Mouse (Mus musculus): Measurements from ENCODE around the gene Arglu1. TPM values are rescaled to one million over a fixed set of nuclear protein-coding genes. Genes with fewer than 3 reads are reported as not detected.

The Arglu1 gene
- polyA plus RNA-seq, 2 experiments = 146 to 197 TPM

GRCm38 (mm10) chr8:8639569-8640263, 50.6 kb downstream of the Arglu1 start:
- WGBS = 26% methylated on average over 8 of the region's 8 CpGs

DNA sequence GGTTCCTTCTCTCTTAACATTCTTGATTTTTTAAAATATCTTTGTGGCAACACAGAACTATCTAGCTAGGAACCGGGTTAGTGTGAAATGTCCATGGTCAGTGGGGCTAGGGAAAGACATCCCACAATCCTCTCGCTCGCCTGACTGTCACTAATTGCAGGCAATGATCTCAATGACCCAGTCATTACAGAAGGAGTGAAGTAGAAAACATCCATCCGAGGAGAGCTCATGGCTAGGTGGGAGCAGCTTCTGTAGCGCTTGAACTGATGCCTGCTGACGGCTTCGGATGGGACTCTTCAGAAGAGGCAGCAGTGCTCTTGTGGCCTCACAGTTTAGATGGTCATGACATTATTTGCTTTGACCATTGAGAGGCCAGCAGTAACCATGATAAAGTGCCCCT, 58.9 kb downstream of the Arglu1 start:
- Histone ChIP-seq H3K36me3 (ENCODE audit: control insufficient read depth, insufficient read depth, low read length) (peaks cover 47% of the 10 kb centered on the region), H3K27me3 (ENCODE audit: control insufficient read depth, insufficient read depth, low read length) (no peaks in the 10 kb centered on the region), H3K4me2 (replicated peaks; ENCODE audit: low read depth, low read length, severe bottlenecking) (no peak overlapping the region), H3K4me1 (ENCODE audit: control insufficient read depth, insufficient read depth, low read length) (no peaks in the 10 kb centered on the region), H3K4me3 (replicated peaks; ENCODE audit: low read length) (no peak overlapping the region), H3K9me3 (ENCODE audit: control insufficient read depth, low read length) (no peaks in the 10 kb centered on the region), H3K27ac (replicated peaks; ENCODE audit: low read depth, low read length) (no peak overlapping the region), H3K9ac (ENCODE audit: low read depth, low read length, severe bottlenecking) (no peak overlapping the region)
- TF ChIP-seq POLR2A (IDR thresholded peaks at IDR 0.05; ENCODE audit: borderline replicate concordance, extremely low read depth, insufficient read depth, insufficient read length) = no peak
- DNase-seq (ENCODE audit: low spot score) (no peak), ATAC-seq (ENCODE audit: low FRiP score, low read depth) (no peak)
- 82% methylated on average over 7 of the region's 7 CpGs for WGBS

More at GRCm38 (mm10) chr8:8639569-8640263, 50.6 kb downstream of the Arglu1 start:
- ATAC-seq (ENCODE audit: low FRiP score, low read depth) = no peak
- H3K36me3 ChIP-seq (ENCODE audit: control insufficient read depth, insufficient read depth, low read length) = peaks cover 33% of the 10 kb centered on the region
- H3K9ac ChIP-seq (ENCODE audit: low read depth, low read length, severe bottlenecking) = no peak overlapping the region
- no peaks in the 10 kb centered on the region for H3K27me3 ChIP-seq (ENCODE audit: control insufficient read depth, insufficient read depth, low read length)
- no peaks in the 10 kb centered on the region for H3K9me3 ChIP-seq (ENCODE audit: control insufficient read depth, low read length)
- H3K4me1 ChIP-seq (ENCODE audit: control insufficient read depth, insufficient read depth, low read length) = no peaks in the 10 kb centered on the region
- H3K4me2 ChIP-seq (replicated peaks; ENCODE audit: low read depth, low read length, severe bottlenecking) = no peak overlapping the region
- no peak overlapping the region for H3K4me3 ChIP-seq (replicated peaks; ENCODE audit: low read length)
- no peak for DNase-seq (ENCODE audit: low spot score)
- no peak overlapping the region for H3K27ac ChIP-seq (replicated peaks; ENCODE audit: low read depth, low read length)
- TF ChIP-seq POLR2A (IDR thresholded peaks at IDR 0.05; ENCODE audit: borderline replicate concordance, extremely low read depth, insufficient read depth, insufficient read length) = no peak

GRCm38 (mm10) chr8:8624017-8624416, 66.3 kb downstream of the Arglu1 start:
- Histone ChIP-seq H3K4me2 (replicated peaks; ENCODE audit: low read depth, low read length, severe bottlenecking) (no peak overlapping the region), H3K36me3 (ENCODE audit: control insufficient read depth, insufficient read depth, low read length) (peaks cover 48% of the 10 kb centered on the region), H3K4me3 (replicated peaks; ENCODE audit: low read length) (no peak overlapping the region), H3K4me1 (ENCODE audit: control insufficient read depth, insufficient read depth, low read length) (peaks cover 10% of the 10 kb centered on the region), H3K9me3 (ENCODE audit: control insufficient read depth, low read length) (no peaks in the 10 kb centered on the region), H3K27me3 (ENCODE audit: control insufficient read depth, insufficient read depth, low read length) (no peaks in the 10 kb centered on the region), H3K9ac (ENCODE audit: low read depth, low read length, severe bottlenecking) (no peak overlapping the region), H3K27ac (replicated peaks; ENCODE audit: low read depth, low read length) (no peak overlapping the region)
- DNase-seq (ENCODE audit: low spot score) (no peak), ATAC-seq (ENCODE audit: low FRiP score, low read depth) (no peak)
- TF ChIP-seq POLR2A (IDR thresholded peaks at IDR 0.05; ENCODE audit: borderline replicate concordance, extremely low read depth, insufficient read depth, insufficient read length) = no peak
- WGBS = 23% methylated on average over 7 of the region's 7 CpGs

GRCm38 (mm10) chr8:8623486-8623885, 66.8 kb downstream of the Arglu1 start:
- peaks cover 10% of the 10 kb centered on the region for H3K4me1 ChIP-seq (ENCODE audit: control insufficient read depth, insufficient read depth, low read length)
- no peak for DNase-seq (ENCODE audit: low spot score)
- TF ChIP-seq POLR2A (IDR thresholded peaks at IDR 0.05; ENCODE audit: borderline replicate concordance, extremely low read depth, insufficient read depth, insufficient read length) = no peak
- no peak overlapping the region for H3K27ac ChIP-seq (replicated peaks; ENCODE audit: low read depth, low read length)
- 44% methylated on average over 8 of the region's 8 CpGs for WGBS
- H3K9ac ChIP-seq (ENCODE audit: low read depth, low read length, severe bottlenecking) = no peak overlapping the region
- no peak overlapping the region for H3K4me2 ChIP-seq (replicated peaks; ENCODE audit: low read depth, low read length, severe bottlenecking)
- peaks cover 51% of the 10 kb centered on the region for H3K36me3 ChIP-seq (ENCODE audit: control insufficient read depth, insufficient read depth, low read length)
- no peak overlapping the region for H3K4me3 ChIP-seq (replicated peaks; ENCODE audit: low read length)
- H3K9me3 ChIP-seq (ENCODE audit: control insufficient read depth, low read length) = no peaks in the 10 kb centered on the region
- ATAC-seq (ENCODE audit: low FRiP score, low read depth) = no peak
- H3K27me3 ChIP-seq (ENCODE audit: control insufficient read depth, insufficient read depth, low read length) = no peaks in the 10 kb centered on the region

GRCm38 (mm10) chr8:8622476-8622875, 67.8 kb downstream of the Arglu1 start:
- DNase-seq (ENCODE audit: low spot score) (no peak), ATAC-seq (ENCODE audit: low FRiP score, low read depth) (no peak)
- Histone ChIP-seq H3K9ac (ENCODE audit: low read depth, low read length, severe bottlenecking) (no peak overlapping the region), H3K4me1 (ENCODE audit: control insufficient read depth, insufficient read depth, low read length) (peaks cover 10% of the 10 kb centered on the region), H3K27me3 (ENCODE audit: control insufficient read depth, insufficient read depth, low read length) (no peaks in the 10 kb centered on the region), H3K4me2 (replicated peaks; ENCODE audit: low read depth, low read length, severe bottlenecking) (no peak overlapping the region), H3K9me3 (ENCODE audit: control insufficient read depth, low read length) (no peaks in the 10 kb centered on the region), H3K36me3 (ENCODE audit: control insufficient read depth, insufficient read depth, low read length) (peaks cover 54% of the 10 kb centered on the region), H3K27ac (replicated peaks; ENCODE audit: low read depth, low read length) (no peak overlapping the region), H3K4me3 (replicated peaks; ENCODE audit: low read length) (no peak overlapping the region)
- WGBS = 88% methylated on average over 3 of the region's 3 CpGs
- TF ChIP-seq POLR2A (IDR thresholded peaks at IDR 0.05; ENCODE audit: borderline replicate concordance, extremely low read depth, insufficient read depth, insufficient read length) = no peak

All from limb, embryonic 14.5 days (tissue).